Mouse (Mus musculus) thymus, postnatal 36 days (tissue): Measurements from ENCODE around the gene 4930404H24Rik.

Experiments
- DNase-seq, 2 experiments: peaks; one replicate each; pipeline ENCODE4 v3.0.0; 2022; ENCODE audit warnings: mixed read lengths in 2 of 2

The 4930404H24Rik gene

DNA sequence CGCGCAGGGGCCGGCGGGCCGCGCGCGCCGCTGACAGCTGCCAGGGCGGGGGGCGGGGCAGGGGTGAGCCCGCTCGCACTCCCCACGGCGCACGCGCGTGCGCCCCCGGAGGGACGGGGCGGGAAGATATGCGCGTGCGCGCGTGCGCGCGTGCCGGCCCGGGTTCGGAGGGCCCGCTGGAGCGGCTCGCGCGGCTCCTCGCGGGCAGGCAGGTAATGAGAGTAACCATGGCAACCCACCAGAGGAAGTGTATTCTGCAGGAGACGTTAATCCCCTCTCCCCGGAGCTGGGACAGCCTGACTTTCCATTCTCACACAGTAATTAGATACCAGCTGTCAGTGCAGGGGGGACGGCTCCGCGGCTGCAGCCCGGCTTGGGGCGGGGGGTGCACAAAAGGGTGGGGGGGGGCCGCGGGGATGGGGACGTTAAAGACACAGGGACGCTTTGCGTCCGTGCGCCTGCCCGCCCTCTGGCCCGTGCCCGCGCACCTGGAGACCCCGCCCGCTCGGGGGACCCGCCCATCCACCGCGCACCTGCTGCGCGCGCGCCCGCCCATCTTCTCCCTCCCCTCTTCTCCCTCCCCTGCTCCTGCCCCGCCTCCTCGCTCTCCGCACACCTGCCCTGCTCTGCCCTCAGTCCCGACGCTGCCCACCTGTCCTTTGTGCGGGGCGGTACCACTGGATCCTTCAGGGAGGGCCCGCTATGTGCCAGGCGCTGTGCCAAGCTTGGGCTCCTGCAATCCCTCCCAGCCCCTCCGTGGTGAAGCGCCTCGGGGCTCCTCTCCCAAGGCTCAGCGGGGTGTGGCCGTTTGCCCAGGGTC is at the start of gene 4930404H24Rik:
Gene 4930404H24Rik, plus strand, starts transcription at position 218 of the 820 bp plus-strand sequence.
- DNase-seq: peak; percentile 82 to 87

DNA sequence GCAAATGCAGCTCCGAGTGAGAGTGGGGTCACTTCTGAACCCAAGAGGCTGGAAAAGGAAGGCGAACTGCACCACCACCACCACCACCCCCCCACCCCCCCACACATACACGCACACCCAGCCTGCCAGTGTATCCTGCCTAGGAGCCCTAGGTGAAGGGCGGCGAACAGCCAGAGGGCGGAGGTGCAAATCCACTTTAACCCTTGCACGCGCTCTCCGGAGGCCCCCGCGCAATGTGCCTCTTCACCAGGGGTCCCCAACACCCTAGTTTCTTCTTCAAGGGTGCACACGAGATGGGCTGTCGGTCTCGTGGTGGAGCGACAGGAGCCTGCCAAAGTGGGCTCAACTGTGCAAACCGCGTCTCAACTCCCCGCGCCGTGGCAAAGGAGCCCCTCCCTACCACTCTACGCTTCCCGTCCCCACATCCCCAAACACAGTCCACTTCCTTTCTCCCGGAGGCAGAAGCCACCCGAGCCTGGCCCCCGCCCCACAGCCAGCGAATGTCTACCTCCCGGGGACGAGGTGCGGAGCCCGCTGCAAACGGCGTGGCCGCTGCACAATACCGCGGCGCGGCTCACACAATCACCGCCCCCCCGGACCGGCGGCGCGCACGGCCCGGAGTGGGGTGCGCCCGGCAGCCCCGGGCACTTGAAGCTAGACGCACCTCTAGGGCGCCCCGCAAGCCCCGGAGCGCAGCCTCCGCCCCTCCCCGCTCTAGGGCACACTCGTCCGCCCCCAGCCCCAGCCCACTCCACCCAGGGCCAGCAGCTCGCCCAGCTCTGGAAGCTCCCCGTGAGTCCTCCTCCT is 49.0 kb upstream of the 4930404H24Rik start:
- peak; percentile 34 to 55 for DNase-seq

DNA sequence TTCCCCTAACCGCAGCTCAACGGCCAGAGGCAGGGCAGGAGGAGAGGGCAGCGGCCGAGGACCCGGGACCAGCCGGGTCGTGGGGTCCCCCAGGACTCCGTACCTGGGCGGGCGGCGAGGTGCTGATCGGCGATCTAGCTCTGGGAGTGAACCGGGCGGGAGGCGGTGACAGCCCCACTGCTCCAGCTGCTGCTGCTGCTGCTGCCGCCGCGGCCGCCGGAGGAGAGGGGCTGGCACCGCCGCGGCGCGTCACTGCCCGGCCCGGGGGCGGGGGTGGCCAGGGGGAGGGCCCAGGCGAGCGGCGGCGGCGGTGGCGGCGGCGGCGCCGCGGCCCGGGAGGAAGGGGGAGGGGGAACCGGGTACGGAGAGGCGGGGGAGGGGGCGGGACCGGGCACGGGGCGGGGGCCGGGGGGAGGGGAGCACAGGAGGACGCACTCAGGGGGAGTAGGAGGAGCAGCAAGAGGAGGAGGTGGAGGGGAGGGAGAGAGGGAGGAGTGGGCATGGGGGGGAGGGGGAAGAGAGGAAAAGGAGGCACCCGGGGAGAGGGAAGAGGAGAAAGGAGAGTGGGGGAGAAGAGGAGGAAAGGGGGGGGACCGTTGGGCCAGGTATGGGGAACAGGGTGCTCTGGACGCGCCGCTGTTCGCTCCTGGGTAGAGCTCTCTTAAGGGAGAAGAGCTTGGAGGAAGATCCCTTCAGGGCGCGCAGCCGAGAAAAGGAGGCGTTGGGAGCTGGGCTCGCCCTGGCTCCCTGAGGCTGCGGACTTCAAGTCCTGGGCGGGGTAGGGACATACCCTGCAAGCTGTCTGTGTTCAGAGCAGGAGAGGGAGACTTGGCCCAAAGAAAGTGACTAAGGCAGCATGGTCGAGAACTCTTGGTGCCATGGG is 48.1 kb upstream of the 4930404H24Rik start:
- peak; percentile 55 to 71 for DNase-seq

DNA sequence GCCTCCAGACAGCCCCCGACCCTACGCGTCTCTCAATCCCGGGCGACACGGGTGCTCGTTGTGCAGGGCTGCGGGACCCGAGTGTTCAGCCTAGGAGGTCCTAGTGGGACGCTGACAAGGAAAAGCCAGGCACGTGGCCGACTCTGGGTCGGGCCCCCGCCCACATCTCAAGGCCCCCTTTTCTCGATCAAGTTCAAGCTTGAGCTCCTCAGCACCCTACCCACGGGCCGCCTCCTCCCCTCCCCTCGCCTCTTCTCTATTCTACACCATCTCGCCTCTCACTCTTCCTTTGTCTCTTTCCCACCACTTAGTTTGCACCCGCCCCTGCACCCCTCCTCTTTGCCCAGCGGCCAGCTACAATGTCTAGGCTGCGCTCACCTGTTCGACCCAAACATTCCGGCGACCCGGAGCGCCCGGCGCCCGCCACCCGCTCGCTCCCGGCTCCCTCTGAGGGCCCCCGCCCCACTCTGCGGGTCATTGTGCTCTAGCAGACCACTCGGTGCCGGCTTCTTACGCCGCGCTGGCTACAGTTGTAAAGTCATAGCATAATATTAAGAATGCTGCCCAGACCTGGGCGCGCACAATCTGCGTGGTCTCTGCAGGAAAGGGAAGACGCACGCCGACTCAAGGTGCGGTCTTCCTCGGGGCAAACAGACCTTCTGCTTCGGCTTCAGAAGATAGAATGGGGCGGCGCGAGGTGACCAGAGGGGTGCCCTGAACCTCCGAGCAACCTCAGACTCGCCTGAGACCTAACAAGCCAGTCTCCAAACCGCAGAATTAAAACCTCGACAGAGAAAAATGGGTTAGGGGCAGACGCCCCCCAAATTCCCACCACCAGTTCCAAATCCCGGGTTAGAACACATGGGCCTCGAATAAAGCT is 47.2 kb upstream of the 4930404H24Rik start:
- DNase-seq: peak; percentile 22 to 35

DNA sequence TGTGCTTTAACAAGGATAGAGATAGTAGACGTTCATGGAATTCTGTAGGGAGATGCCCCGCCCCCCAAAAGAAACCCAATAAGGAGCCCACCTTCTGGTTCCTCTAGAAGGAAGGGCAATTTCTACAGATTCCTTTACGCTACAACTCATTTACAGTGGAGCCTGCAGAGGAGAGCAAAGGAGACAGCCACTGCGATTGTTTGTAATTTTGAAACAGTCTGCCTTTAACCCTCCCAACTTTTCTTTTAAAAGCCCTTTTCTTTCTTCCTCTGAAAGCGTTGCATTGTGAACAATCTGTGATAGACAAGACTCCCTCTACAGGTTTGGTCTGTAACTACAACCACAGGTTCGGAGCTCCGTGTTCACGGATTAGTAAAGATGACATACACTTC is 46.6 kb upstream of the 4930404H24Rik start:
- peak; percentile 19 to 25 for DNase-seq

DNA sequence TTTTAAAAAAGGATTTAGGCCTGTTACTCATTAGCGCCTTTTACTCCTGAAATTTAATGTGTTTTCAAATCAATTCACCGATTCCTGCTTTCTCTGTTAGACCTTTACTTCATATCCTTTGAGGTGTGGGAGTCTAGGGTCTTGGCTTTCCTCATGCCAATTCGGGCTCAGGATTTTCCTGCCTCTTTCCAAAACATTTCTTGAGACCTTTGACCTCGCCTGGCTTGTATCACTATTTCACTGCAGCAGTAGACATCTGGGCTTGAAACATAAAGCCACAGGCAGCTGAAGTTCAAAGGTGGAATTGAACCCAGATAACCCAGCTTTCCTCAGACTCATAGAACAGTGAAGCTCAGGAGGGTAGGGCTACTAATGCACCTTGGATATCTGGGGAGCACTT is 46.1 kb upstream of the 4930404H24Rik start:
- DNase-seq: no peak

DNA sequence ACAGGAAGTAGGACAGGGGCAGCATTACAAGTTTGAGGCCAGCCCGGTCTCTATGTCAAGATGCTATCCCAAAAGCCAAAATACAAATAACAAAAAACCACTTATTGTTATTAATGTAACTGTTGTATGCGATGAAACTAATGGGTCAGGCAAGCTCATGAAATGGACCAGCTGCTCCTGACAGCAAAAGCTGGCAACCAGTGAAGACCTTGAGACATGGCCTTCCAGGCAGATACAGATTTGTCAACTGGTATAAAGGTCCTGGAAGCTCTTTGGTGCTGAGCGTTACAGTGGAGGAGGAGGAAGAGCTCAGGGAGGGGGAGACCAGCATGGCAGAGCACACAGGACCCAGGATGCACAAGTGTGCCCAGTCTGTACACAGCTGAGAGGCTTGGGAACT is 44.9 kb upstream of the 4930404H24Rik start:
- no peak for DNase-seq

DNA sequence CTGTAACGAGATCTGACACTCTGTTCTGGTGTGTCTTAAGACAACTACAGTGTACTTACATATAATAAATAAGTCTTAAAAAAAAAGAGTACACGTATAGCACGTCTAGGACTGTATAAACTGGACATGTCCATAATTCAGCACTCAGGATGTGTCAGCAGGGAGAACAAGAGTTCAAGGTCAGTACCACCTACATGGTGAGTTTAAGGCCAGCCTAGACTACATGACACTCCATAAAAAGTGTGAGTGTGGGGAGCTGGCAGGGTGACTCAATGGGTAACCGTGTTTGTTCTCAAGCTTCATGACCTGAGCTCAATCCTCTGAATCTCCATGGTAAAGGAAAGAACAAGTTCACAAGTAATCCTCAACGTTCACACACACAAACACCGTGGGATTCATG is 44.1 kb upstream of the 4930404H24Rik start:
- DNase-seq: no peak

DNA sequence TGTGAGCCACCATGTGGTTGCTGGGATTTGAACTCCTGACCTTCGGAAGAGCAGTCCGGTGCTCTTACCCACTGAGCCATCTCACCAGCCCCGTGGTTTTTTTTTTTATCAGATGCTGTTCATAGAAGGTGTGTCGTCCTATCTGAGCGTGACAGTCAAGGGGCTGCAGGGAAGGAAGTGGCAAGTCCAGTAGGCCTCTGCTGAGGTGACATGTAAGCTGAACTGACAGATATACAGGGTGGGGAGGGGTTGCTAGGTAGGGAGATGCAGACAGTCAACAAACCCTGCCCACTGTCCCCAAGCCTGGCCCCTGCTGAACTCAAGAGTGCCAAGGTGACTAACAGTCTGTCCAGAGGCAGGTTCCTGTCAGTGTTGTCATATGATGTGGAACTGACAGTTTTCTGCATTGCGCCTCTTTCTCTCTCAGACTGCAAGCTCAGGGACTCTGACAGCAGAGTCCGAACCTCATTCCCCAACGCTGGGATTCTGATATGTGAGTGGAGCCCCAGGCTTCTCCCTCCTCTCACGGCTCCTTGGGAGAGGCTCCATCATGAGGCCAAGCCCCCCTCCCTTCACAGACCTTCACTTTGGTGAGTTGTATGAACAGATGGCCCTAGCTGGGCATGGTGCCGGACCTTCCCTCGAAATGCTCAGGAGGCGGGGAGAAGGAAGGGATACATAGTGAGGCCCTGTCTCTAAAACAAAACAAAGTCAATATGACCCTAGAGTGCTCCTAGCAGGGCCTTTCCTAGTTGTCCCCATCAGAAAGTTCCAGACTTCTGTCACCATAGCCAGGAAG is 38.4 kb upstream of the 4930404H24Rik start:
- DNase-seq: no peak

DNA sequence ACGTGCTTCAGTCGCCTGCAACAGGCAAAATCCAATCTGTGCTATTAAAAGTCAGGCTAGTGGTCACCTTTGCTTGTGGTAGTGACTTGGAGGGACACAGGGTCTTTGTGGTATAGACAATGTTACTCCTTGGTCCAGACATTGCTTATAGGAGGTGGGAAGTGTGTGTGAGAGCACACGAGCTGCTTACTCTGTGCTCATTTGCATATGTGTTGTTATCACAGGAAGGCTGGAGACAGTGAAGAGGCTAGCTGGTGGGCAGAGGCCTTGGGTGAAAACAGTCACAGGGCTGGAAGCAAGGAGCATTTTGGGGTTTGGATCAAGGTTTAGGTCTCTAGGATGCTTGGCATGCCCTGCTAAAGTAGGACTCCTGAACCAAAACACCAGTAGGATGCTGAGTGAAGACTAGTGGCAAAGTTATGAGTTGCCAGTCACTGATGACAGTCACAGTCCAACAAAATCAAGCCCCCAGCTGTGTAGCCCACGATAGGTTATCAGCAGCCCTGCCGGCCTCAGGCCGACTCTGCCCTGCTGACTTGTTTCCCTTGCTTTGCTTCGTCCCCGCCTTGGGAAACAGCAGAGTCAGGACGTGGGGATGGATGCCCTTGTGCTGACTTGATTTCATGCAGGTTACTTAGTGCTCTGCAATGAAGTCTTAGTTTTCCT is 37.6 kb upstream of the 4930404H24Rik start:
- no peak for DNase-seq

DNA sequence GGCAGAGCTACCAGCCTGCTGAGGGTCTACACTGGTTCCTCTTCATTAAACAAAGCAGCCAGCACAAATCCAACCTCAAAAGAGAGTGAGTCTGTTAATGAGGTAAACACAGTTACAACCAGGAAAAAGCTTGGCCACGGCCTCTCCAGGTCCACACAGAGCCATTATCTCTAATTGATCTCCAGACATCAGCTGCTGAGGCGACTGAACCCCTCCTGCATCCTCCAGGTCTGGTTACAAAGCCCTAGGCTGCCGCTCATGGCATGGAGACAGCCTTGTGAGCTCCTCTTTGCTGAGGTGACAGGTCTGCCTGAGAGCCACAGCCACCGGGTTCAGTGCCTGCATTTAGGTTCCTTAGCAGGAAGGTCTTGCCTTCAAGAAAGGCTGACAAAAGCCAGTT is 35.1 kb upstream of the 4930404H24Rik start:
- no peak for DNase-seq

DNA sequence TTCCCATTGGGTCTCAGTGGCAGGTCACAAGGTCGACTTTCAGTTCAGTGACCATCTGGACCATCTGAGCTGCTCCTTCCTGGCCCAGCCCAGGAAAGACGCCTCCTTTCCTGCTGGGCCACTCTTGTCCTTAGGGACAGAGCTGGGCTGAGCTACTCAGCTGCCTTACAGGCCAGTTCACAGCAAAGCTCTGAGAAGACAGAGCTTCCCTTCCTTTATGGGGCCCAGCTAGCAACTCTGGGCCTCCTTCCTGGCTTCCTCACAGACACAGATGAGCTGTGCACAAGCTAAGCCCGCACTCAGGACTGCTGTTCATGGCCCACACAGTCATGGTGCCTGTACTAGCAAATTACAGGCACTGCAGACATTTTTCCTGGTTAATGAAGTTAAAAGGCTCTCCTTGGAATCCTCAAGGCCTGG is 34.6 kb upstream of the 4930404H24Rik start:
- DNase-seq: no peak

DNA sequence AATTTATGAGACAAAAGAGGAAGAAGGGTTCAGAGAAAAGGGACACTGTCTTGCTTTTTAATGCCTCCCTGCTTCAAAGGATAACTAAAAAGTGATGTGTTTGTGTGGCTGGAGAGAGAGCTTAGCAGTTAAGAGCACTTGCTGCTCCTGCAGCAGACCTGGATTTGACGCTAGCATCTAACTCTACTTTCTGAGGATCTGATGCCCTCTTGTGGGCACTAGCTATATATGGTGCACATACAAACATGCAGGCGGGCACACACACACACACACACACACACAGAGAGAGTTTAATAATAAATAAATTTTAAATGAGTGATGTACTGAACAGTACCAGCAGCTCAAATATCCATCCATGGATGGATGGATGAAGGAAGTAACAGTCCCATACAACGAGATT is 29.3 kb upstream of the 4930404H24Rik start:
- no peak for DNase-seq

DNA sequence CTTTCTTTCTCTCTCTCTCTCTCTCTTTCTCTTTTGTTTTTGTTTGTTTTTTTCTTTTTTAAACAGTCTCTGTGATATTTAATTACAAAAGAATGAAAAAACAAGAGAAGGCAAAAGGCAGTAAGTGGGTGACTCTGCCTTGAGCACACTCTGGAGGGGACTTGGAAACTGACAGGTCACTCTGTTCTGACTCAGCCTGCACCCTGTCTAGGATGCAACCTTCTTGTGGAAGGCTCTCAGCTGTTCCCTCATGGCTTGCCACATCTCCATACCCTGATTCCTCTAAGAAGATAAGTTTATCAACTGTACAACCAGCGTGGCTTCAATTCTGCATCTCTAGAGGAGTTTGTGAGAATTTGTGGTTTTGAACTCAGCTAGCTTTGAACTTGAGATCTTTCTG is 25.2 kb upstream of the 4930404H24Rik start:
- no peak for DNase-seq

DNA sequence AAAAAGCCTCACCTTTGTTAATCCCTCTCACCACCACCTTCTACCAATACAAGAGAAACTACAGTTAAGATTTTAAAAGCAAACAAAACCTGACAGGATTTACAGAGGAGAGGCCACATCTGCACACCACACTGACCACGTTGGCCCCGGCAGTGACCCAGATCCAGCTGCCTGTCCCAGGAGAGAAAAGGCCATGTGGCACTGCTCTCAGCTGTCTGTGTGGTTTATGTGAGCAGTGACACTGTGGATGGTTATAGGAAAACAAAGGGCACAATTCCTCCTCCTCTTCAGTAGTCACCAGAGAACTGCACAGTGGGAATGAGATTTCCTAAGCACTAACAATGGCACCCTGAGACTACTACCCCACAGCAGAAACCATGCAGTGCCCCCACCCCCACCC is 23.3 kb upstream of the 4930404H24Rik start:
- DNase-seq: no peak

DNA sequence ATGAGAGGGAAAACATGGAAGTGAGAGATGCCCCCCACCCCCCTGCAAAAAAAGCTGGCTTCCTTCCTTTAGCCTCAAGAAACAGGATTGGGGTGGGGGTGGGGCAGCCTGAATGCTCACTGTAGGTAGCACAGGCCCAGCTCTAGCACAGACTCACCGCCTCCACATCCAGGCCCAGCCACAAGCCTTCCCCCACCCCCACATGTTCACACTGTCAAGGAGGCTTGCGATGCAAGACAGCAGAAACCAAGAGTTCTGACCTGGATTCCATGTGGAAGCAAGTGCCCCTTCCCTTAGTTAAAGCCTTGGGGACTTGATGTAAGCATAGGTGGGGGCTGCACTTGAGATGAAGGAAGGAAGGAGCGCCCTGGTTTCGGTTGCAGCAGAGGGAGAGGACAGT is 22.8 kb upstream of the 4930404H24Rik start:
- DNase-seq: no peak

DNA sequence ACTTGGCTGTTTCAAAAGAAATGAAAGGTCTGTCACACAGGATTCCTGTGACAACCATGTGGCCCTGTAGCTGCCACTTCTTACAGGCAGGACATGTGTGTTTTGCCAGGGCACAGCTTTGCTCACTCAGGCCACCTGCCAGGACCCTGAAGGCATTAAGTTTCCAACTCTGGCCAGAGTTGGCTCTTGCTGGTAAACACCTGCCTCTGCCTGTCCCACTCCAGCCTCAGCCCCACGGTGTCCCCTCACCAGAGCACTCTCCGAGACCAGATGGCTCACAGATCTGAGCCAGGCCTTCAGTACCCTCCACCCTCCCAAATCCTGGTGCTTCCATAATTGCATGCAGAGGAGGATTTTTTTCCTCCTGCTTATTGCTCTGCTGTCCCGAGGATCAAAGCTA is 21.6 kb upstream of the 4930404H24Rik start:
- no peak for DNase-seq

DNA sequence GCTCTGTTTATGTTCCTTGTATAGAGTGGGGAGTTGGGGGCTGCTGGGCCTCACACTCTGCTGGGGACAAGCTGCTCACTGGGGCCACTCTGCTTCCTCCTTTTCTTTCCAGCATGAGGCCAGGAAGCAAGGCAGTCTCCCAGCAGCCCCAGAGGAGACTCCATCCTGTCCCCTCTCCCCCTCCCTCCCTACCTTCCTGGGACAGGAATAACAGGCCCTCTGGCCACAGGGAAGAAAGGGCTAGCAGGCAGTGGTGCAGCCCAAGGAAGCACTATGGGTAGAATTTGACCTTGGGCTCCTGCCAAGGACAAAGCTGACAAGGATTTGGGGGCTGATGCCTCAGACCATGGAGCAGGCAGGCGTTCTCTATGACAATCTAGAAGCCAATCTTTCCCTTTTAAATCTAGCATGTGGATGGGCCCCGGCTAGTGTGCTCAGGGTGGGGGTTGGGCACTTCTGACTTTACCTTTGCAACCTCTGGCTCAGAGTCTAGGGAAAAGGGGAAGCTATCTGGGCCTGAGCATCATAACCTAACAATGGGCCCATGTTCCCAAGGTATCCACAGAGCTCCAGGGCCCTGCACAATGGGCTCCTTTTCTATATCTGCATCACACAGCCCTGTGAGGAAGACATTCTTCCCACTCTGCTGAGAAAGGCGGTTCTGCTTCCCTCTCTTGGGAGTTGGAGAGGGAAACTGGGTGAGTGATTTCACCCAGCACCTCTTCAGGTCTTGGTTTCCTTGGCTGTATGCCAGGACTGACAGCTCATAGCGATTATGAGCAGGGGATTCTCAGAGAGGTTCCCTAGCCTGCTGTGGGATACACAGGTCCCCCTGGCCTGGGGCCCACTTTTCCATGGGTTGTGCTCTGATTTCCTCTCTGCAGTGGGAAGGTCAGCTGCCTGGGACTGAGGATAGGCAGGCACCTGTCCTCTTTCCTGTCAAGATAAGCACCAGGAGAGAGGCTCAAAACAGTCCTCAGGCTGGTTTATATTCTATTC is 17.2 kb upstream of the 4930404H24Rik start:
- no peak for DNase-seq

DNA sequence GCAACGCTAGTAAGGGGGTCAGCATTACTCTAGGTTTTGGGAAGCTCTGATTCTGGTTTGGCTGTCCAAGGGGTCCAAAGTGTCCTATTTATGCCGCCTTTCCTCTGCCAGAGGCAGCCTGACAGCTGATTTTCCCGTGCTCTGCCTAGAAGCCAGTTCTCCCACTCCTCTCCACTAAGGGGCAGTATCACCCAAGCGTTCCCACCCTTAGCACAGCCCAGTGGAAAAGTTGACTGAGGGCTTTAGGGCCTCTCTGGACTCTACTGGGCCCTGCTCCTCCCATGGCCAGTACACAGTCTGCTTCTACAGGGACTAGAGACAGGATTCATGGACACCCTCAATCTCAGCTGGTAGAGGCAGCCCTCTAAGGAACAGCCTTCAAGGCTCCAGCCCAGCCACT is 14.0 kb upstream of the 4930404H24Rik start:
- peak; percentile 62 to 63 for DNase-seq
